Mouse (Mus musculus) cerebellum, adult 2 months (tissue): ENCODE results near the gene Trim56. TPM values are rescaled to one million over a fixed set of nuclear protein-coding genes. Genes with fewer than 3 reads are reported as not detected.
"Not testable (repeated sequence)": the region's sequence is repeated elsewhere in the genome, so short reads cannot be mapped to it uniquely, and the experiment has no call there.

ENCODE experiments used
- DNase-seq, 2 experiments: peaks; one replicate each; pipeline ENCODE4 v3.0.0; 2021
- H3K27ac ChIP-seq: fragments of 200-500 bp; 2 replicates; pipeline ENCODE4 v1.5.1; 2012; ENCODE audit warnings: low read length, control low read depth, inconsistent platforms; ENCODE audit not compliant: insufficient read depth
- H3K27me3 ChIP-seq: fragments of 200-500 bp; 2 replicates; pipeline ENCODE4 v1.6.1; 2012; ENCODE audit warnings: inconsistent platforms, mild to moderate bottlenecking, low read length, moderate library complexity; ENCODE audit not compliant: control insufficient read depth, insufficient read depth
- H3K4me1 ChIP-seq: fragments of 200-500 bp; 2 replicates; pipeline ENCODE4 v1.6.1; 2011; ENCODE audit warnings: low read length; ENCODE audit not compliant: control insufficient read depth, insufficient read depth
- H3K4me3 ChIP-seq: fragments of 200-500 bp; replicated peaks from 2 replicates; pipeline ENCODE3; 2011; ENCODE audit warnings: mild to moderate bottlenecking, low read depth, low read length, control low read depth; ENCODE audit not compliant: insufficient read depth
- CTCF ChIP-seq: fragments of 200-500 bp; IDR thresholded peaks from 2 replicates; pipeline ENCODE4 v1.5.1; 2011; ENCODE audit warnings: low read depth, mild to moderate bottlenecking, control low read depth, low read length, moderate library complexity, borderline replicate concordance; ENCODE audit not compliant: insufficient read depth
- POLR2A ChIP-seq: fragments of 200-500 bp; IDR thresholded peaks from 2 replicates; pipeline ENCODE4 v1.6.1; 2011; ENCODE audit warnings: low read length, control low read depth, borderline replicate concordance; ENCODE audit not compliant: insufficient read depth
- WGBS: fragments of 180-500 bp; shearing (Covaris S2); methylation state at CpG from one replicate; pipeline ENCODE4 v1.1.7; 2018; 5-methylcytosine and 5-hydroxymethylcytosine counted together
- polyA plus RNA-seq: library from polyadenylated mRNA; depleted of rRNA; stranded (reverse); fragments of >200 nt; gene quantifications from 2 replicates; pipeline ENCODE4 v1.2.3, GENCODE M21; 2012; rRNA removed

Trim56 gene
- 1.9 TPM in 2 replicates for polyA plus RNA-seq

DNA sequence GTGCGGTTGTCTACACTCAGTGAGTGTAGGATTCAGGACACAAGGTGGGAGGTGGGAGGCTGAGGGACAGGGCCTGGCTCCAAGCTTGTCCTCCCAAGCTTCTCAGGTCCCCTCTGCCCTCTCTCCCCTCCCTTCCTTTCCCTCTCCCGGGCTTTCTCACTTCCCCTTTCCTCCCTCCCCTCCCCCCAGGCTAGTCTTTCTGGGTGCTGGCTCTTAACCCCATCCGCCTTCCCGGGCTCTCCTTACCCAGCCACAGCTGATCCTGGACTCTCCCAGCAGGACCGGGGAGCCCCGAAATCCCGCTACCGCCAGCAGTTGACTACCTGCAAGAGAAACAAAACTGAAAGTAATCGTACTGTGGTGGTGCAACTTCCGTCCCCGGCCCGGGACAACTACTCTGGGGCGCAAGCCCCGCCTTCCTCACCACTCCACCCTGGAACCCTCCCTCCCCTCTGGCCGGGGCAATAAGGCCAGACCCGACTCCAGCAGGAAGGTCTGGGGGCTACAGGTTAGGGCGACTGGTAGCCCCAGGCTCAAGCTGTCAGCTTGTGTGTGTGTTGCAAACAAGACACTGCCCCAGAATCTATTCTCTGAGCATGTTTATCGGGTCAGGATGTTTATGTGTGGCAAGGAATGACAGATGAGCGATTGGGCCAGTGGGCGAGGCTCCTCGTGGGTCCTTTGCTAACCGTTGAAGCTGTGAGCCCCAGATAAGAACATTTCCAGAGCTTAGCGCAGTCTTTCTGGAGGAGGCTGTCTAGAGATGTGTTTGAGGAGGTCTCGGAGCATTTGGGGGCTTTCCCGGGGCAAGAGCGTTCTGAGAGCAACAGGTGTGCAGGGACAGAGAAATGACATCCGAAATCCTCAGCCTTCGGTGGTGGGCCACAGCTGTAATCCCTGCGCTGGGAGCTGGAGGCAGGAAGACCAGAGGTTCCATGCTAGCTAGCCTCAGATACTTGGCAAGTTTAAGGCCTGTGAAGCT is at the start of gene Trim56:
TSS of gene Trim56 (minus strand) at position 344 of the 982 bp plus-strand sequence.
- WGBS, result 12% methylated on average over 29 of the region's 29 CpGs
- Histone ChIP-seq H3K4me1 (no peaks in the 10 kb centered on the region), H3K27me3 (no peaks in the 10 kb centered on the region), H3K27ac (no peak within 1 kb of the TSS), H3K4me3 (peak within 1 kb of the TSS; percentile 40)
- DNase-seq, result no peak
- TF ChIP-seq CTCF (no peak), POLR2A (no peak)

GRCm38 (mm10) chr5:137161853-137162252 is 45.8 kb upstream of the Trim56 start:
- H3K4me1 ChIP-seq, result no peaks in the 10 kb centered on the region
- H3K27me3 ChIP-seq, result no peaks in the 10 kb centered on the region
- WGBS, result 77% methylated on average over 4 of the region's 4 CpGs
- DNase-seq, result no peak
- H3K4me3 ChIP-seq, result no peak overlapping the region
- H3K27ac ChIP-seq, result no peak overlapping the region
- TF ChIP-seq POLR2A (no peak), CTCF (no peak)

DNA sequence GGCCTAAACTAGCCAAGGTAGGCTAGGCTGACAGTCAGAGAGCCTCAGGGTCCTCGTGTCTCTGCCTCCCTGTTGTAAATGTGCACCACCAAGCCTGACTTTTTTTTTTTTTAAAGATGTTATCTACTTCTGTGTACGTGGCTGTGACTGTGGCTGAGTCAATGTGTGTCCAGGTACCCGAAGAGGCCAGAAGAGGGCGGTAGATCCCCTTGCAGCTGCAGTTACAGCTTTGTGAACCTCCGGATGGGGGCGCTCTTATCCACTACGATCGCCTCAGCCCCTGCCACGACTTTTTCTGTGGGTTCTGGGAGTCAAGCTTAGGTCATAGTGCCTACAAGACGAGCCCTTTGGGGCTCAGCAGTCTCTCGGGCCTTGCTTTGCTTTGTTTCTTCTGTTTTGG is 43.5 kb upstream of the Trim56 start:
- no peak for DNase-seq
- Histone ChIP-seq H3K4me3 (no peak overlapping the region), H3K27me3 (no peaks in the 10 kb centered on the region), H3K4me1 (no peaks in the 10 kb centered on the region), H3K27ac (no peak overlapping the region)
- 36% methylated on average over 11 of the region's 11 CpGs for WGBS
- TF ChIP-seq CTCF (no peak), POLR2A (no peak)

GRCm38 (mm10) chr5:137153289-137153688 is 37.3 kb upstream of the Trim56 start:
- Histone ChIP-seq H3K27me3 (no peaks in the 10 kb centered on the region), H3K4me3 (no peak overlapping the region), H3K4me1 (no peaks in the 10 kb centered on the region), H3K27ac (no peak overlapping the region)
- no peak for DNase-seq
- WGBS, result 87% methylated on average over 5 of the region's 5 CpGs
- no peak for TF ChIP-seq POLR2A
- no peak for TF ChIP-seq CTCF

DNA sequence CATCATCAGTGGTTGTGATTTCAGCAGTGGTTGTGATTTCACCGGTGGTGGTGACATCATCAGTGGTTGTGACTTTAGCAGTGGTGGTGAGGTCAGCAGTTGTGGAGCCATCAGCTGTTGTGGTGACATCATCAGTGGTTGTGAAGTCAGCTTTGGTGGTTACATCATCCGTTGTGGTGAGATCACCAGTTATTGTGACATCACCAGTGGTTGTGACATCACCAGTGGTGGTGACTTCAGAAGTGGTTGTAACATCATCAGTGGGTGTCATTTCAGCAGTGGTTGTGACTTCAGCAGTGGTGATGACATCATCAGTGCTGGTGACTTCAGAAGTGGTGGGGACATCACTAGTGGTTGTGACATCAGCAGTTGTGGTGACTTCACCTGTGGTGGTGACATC is 36.6 kb upstream of the Trim56 start:
- DNase-seq, result no peak
- no peaks in the 10 kb centered on the region for H3K27me3 ChIP-seq
- no peak for TF ChIP-seq POLR2A
- no peak for TF ChIP-seq CTCF
- 60% methylated on average over 2 of the region's 2 CpGs for WGBS
- H3K4me3 ChIP-seq, result no peak overlapping the region
- H3K27ac ChIP-seq, result no peak overlapping the region
- no peaks in the 10 kb centered on the region for H3K4me1 ChIP-seq

DNA sequence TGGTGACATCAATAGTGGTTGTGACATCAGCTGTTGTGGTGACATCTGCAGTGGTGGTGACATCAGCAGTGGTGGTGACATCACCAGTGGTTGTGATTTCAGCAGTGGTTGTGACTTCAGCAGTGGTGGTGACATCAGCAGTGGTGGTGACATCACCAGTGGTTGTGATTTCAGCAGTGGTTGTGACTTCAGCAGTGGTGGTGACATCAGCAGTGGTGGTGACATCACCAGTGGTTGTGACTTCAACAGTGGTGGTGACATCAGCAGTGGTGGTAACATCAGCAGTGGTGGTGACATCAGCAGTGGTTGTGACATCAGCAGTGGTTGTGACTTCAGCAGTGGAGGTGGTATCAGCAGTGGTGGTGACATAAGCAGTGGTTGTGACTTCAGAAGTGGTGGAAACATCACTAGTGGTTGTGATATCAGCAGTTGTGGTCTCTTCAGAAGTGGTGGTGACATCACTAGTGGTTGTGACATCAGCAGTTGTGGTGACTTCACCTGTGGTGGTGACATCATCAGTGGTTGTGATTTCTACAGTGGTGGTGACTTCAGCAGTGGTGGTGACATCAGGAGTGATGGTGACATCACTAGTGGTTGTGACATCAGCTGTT is 33.4 kb upstream of the Trim56 start, which contains the start of gene Muc3:
TSS of gene Muc3 (minus strand) at position 51 of the 611 bp plus-strand sequence.
- H3K4me3 ChIP-seq, DNase-seq, H3K27ac ChIP-seq, H3K4me1 ChIP-seq, H3K27me3 ChIP-seq: not testable (repeated sequence)

GRCm38 (mm10) chr5:137140836-137141235 is 24.8 kb upstream of the Trim56 start:
- 27% methylated on average over 3 of the region's 3 CpGs for WGBS
- TF ChIP-seq CTCF (no peak), POLR2A (no peak)
- Histone ChIP-seq H3K27ac (no peak overlapping the region), H3K27me3 (no peaks in the 10 kb centered on the region; the same call in 1 of the 2 replicates), H3K4me3 (no peak overlapping the region), H3K4me1 (no peaks in the 10 kb centered on the region)
- no peak for DNase-seq

GRCm38 (mm10) chr5:137138977-137139376 is 23.0 kb upstream of the Trim56 start:
- no peak overlapping the region for H3K27ac ChIP-seq
- H3K4me1 ChIP-seq, result no peaks in the 10 kb centered on the region
- no peak overlapping the region for H3K4me3 ChIP-seq
- no peaks in the 10 kb centered on the region; the same call in 1 of the 2 replicates for H3K27me3 ChIP-seq
- DNase-seq, result no peak
- WGBS, result 85% methylated on average over 10 of the region's 10 CpGs
- TF ChIP-seq CTCF, result no peak
